Mouse (Mus musculus) limb, embryonic 10.5 days (tissue): ENCODE measurements at regions not wholly inside any gene's neighbourhood (a gene's known extent, or its start where the extent isn't known, plus 50 kb on each side); places are given as distances from the start of the nearest gene placed in this dataset.
A peak's percentile ranks its signal among the peaks of the same experiment; 100 is the strongest.

Experiments used
- DNase-seq: peaks from one replicate; pipeline ENCODE4 v3.0.0-alpha.2; 2017; ENCODE audit warnings: low spot score
- H3K27ac ChIP-seq: fragments of 300-500 bp; sonication (generic); 2 replicates; pipeline ENCODE4 v1.5.1; 2016; ENCODE audit warnings: mild to moderate bottlenecking
- H3K27me3 ChIP-seq: fragments of 300-500 bp; sonication (generic); 2 replicates; pipeline ENCODE4 v1.6.1; 2016; ENCODE audit warnings: low read depth, mild to moderate bottlenecking; ENCODE audit not compliant: poor library complexity, severe bottlenecking
- H3K36me3 ChIP-seq: fragments of 300-500 bp; sonication (generic); 2 replicates; pipeline ENCODE4 v1.6.1; 2016; ENCODE audit warnings: mild to moderate bottlenecking, moderate library complexity
- H3K4me1 ChIP-seq: fragments of 300-500 bp; sonication (generic); 2 replicates; pipeline ENCODE4 v1.6.1; 2016
- H3K4me3 ChIP-seq: fragments of 300-500 bp; sonication (generic); 2 replicates; pipeline ENCODE4 v1.5.1; 2016; ENCODE audit warnings: mild to moderate bottlenecking, moderate library complexity
- H3K9me3 ChIP-seq: fragments of 300-500 bp; sonication (generic); replicated peaks from 2 replicates; pipeline ENCODE4 v1.6.1; 2016; ENCODE audit warnings: mild to moderate bottlenecking
- WGBS: fragments of 180-500 bp; shearing (Covaris S2); methylation state at CpG from one replicate; pipeline ENCODE4 v1.1.7; 2016; 5-methylcytosine and 5-hydroxymethylcytosine counted together
- microRNA-seq: library from miRNA; unstranded; fragments of <30 nt; microRNA quantifications from one replicate; pipeline ENCODE4, GENCODE M21; 2017

- Histone ChIP-seq H3K27me3 (no peaks in the 10 kb centered on the region), H3K4me3 (no peak overlapping the region), H3K36me3 (no peaks in the 10 kb centered on the region), H3K9me3 (no peaks in the 10 kb centered on the region), H3K27ac (no peak overlapping the region), H3K4me1 (peaks cover 3% of the 10 kb centered on the region; the same call in 1 of the 2 replicates)
- DNase-seq: no peak
- 94% methylated on average over 12 of the region's 12 CpGs for WGBS
Measured at GRCm38 (mm10) chr10:126249176-126249575, 283.2 kb downstream of the Lrig3 start.

DNA sequence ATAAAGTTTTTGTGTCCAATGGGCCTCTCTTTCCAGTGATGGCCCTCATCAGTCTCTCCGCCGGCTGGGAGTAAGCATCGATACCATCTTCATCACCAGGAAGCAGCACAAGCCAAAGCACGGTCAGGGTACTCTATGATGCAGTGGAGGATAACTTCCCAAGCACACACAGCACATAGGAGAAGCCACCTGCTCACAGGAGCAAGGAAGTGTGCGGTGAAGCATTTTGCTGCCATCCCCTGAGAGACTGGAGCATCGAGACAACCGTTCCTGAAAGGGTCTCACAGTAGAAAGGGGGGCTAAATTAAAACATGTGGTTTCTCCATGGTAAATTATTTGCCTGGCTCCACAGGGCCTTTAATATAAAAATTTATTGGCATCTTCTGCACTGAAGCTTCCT, 277.1 kb downstream of the Lrig3 start:
- WGBS: 95% methylated on average over 7 of the region's 7 CpGs

DNA sequence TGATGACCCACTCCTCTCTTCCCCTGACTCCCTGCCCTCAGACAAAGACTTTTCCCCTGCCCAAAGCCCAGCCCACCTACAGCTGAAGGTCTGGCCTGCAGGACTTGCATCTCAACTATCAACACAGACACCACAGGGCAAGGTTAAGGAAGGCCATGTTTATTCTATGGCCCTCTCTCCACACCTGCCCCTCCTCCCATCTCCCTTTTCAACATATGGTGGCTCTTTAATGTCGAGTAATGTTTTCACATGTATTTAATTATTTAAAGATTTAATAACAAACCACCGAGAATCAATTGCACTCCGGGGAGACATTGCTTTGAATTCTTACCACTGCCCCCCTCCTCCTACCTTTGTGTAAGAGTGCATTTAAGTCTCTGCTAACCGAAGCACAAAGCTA, 273.6 kb downstream of the Lrig3 start:
- H3K36me3 ChIP-seq: no peaks in the 10 kb centered on the region

More for the DNA sequence above, 277.1 kb downstream of the Lrig3 start:
- DNase-seq: no peak
- Histone ChIP-seq H3K36me3 (no peaks in the 10 kb centered on the region), H3K27me3 (no peaks in the 10 kb centered on the region), H3K4me3 (no peak overlapping the region), H3K27ac (no peak overlapping the region), H3K4me1 (peaks cover 16% of the 10 kb centered on the region), H3K9me3 (no peaks in the 10 kb centered on the region)

More for the DNA sequence above, 273.6 kb downstream of the Lrig3 start:
- H3K4me1 ChIP-seq: peaks cover 16% of the 10 kb centered on the region
- no peak for DNase-seq
- no peaks in the 10 kb centered on the region for H3K9me3 ChIP-seq
- H3K4me3 ChIP-seq: no peak overlapping the region
- no peaks in the 10 kb centered on the region for H3K27me3 ChIP-seq
- WGBS: 53% methylated on average over 4 of the region's 4 CpGs
- H3K27ac ChIP-seq: 0 out of 2 replicates have a peak overlapping the region, but pooled peaks have one; percentile 4

Small RNA genes in the stretch of these regions (microRNA-seq; reads per million reads assigned to microRNA genes)
- gene Mir378d: 6.4 reads per million, percentile 12 among the genes with 10 or more reads in this experiment
